Mouse (Mus musculus) kidney, embryonic 14.5 days (tissue): ENCODE measurements around the gene Cdk10. TPM values are rescaled to one million over a fixed set of nuclear protein-coding genes. Genes with fewer than 3 reads are reported as not detected.
"Not testable (repeated sequence)": the region's sequence is repeated elsewhere in the genome, so short reads cannot be mapped to it uniquely, and the experiment has no call there.

Experiments used
- ATAC-seq: fragments of 200-750 bp; cut with Nextera tagmentation; 2 replicates; pipeline ENCODE4 v1.8.0; 2017; ENCODE audit warnings: moderate number of reproducible peaks, mild to moderate bottlenecking, moderate TSS enrichment, moderate library complexity; ENCODE audit not compliant: low FRiP score, low TSS enrichment
- H3K27ac ChIP-seq: fragments of 300-500 bp; sonication (generic); 2 replicates; pipeline ENCODE4 v1.5.1; 2014; ENCODE audit warnings: low read depth, mild to moderate bottlenecking, low read length, moderate library complexity, mixed read lengths
- H3K27me3 ChIP-seq: fragments of 300-500 bp; sonication (generic); 2 replicates; pipeline ENCODE4 v1.6.1; 2014; ENCODE audit warnings: mild to moderate bottlenecking, low read length; ENCODE audit not compliant: control insufficient read depth, insufficient read depth
- H3K36me3 ChIP-seq: fragments of 300-500 bp; sonication (generic); 2 replicates; pipeline ENCODE4 v1.6.1; 2014; ENCODE audit warnings: low read length, mixed read lengths; ENCODE audit not compliant: control insufficient read depth, insufficient read depth
- H3K4me1 ChIP-seq: fragments of 300-500 bp; sonication (generic); 2 replicates; pipeline ENCODE4 v1.6.1; 2014; ENCODE audit warnings: low read length, mixed read lengths; ENCODE audit not compliant: control insufficient read depth, insufficient read depth
- H3K4me2 ChIP-seq: fragments of 300-500 bp; sonication (generic); replicated peaks from 2 replicates; pipeline ENCODE4 v1.6.1; 2014; ENCODE audit warnings: low read depth, mild to moderate bottlenecking, low read length
- H3K4me3 ChIP-seq: fragments of 300-500 bp; sonication (generic); 2 replicates; pipeline ENCODE4 v1.5.1; 2014; ENCODE audit warnings: mild to moderate bottlenecking, low read length
- H3K9ac ChIP-seq: fragments of 300-500 bp; sonication (generic); 2 replicates; pipeline ENCODE4 v1.6.1; 2014; ENCODE audit warnings: low read depth, mild to moderate bottlenecking, low read length, moderate library complexity
- H3K9me3 ChIP-seq: fragments of 300-500 bp; sonication (generic); 2 replicates; pipeline ENCODE4 v1.6.1; 2016; ENCODE audit warnings: low read length; ENCODE audit not compliant: control insufficient read depth
- WGBS: fragments of 180-500 bp; shearing (Covaris S2); extraction: QIAGEN DNeasy Blood & Tissue Kit; methylation state at CpG from one replicate; pipeline ENCODE4 v1.1.7; 2014; 5-methylcytosine and 5-hydroxymethylcytosine counted together
- polyA plus RNA-seq: library from polyadenylated mRNA; unstranded; fragments of >200 nt; fragmentation: Nextera tagmentation; extraction: Ambion mirVana; gene quantifications from 2 replicates; pipeline ENCODE4 v1.2.1, GENCODE M21; 2014

Cdk10 gene
- polyA plus RNA-seq, 1 experiment from 2014 or later = 33.5 TPM

GRCm38 (mm10) chr8:123197016-123197415 lies 27.6 kb upstream of the Cdk10 start:
- H3K36me3 ChIP-seq, H3K9me3 ChIP-seq, H3K27ac ChIP-seq, ATAC-seq, H3K9ac ChIP-seq, H3K4me1 ChIP-seq, H3K4me3 ChIP-seq, H3K4me2 ChIP-seq, H3K27me3 ChIP-seq: not testable (repeated sequence)
- WGBS = 74% methylated on average over 5 of the region's 5 CpGs

GRCm38 (mm10) chr8:123199864-123200263 lies 24.8 kb upstream of the Cdk10 start:
- Histone ChIP-seq H3K27me3 (no peaks in the 10 kb centered on the region), H3K27ac (no peak overlapping the region), H3K4me2 (no peak overlapping the region), H3K36me3 (peaks cover 6% of the 10 kb centered on the region; the same call in 1 of the 2 replicates), H3K4me1 (no peaks in the 10 kb centered on the region), H3K9me3 (no peaks in the 10 kb centered on the region), H3K9ac (no peak overlapping the region), H3K4me3 (no peak overlapping the region)
- 61% methylated on average over 14 of the region's 14 CpGs for WGBS
- ATAC-seq = no peak

GRCm38 (mm10) chr8:123202288-123202687 lies 22.4 kb upstream of the Cdk10 start:
- H3K9me3 ChIP-seq = no peaks in the 10 kb centered on the region
- peaks cover 24% of the 10 kb centered on the region for H3K36me3 ChIP-seq
- no peak overlapping the region for H3K9ac ChIP-seq
- H3K27me3 ChIP-seq = no peaks in the 10 kb centered on the region
- peak; percentile 26; the same call in 1 of the 2 replicates for ATAC-seq
- H3K4me3 ChIP-seq = no peak overlapping the region
- no peaks in the 10 kb centered on the region for H3K4me1 ChIP-seq
- H3K27ac ChIP-seq = no peak overlapping the region
- no peak overlapping the region for H3K4me2 ChIP-seq
- WGBS = 23% methylated on average over 5 of the region's 5 CpGs

GRCm38 (mm10) chr8:123203571-123203970 lies 21.1 kb upstream of the Cdk10 start:
- 85% methylated on average over 3 of the region's 3 CpGs for WGBS
- no peaks in the 10 kb centered on the region for H3K9me3 ChIP-seq

GRCm38 (mm10) chr8:123211876-123212275 lies 12.8 kb upstream of the Cdk10 start:
- Histone ChIP-seq H3K9ac (peak overlapping the region; percentile 93), H3K27me3 (no peaks in the 10 kb centered on the region), H3K36me3 (peaks cover 27% of the 10 kb centered on the region), H3K27ac (0 out of 2 replicates have a peak overlapping the region, but pooled peaks have one; percentile 32), H3K4me1 (peaks cover 14% of the 10 kb centered on the region), H3K9me3 (no peaks in the 10 kb centered on the region), H3K4me2 (peak overlapping the region; percentile 89), H3K4me3 (peak overlapping the region; percentile 95)
- 44% methylated on average over 10 of the region's 10 CpGs for WGBS
- no peak for ATAC-seq

More at GRCm38 (mm10) chr8:123203571-123203970, 21.1 kb upstream of the Cdk10 start:
- H3K4me1 ChIP-seq = no peaks in the 10 kb centered on the region
- H3K27ac ChIP-seq = no peak overlapping the region
- no peak overlapping the region for H3K4me3 ChIP-seq
- H3K9ac ChIP-seq = no peak overlapping the region
- H3K27me3 ChIP-seq = no peaks in the 10 kb centered on the region
- no peak for ATAC-seq
- no peak overlapping the region for H3K4me2 ChIP-seq
- H3K36me3 ChIP-seq = peaks cover 37% of the 10 kb centered on the region

GRCm38 (mm10) chr8:123212321-123213117 lies 12.1 kb upstream of the Cdk10 start, which contains the start of the genes Chmp1a and Spata33:
Gene Chmp1a, minus strand, starts transcription at chr8:123212763.
Gene Spata33, plus strand, starts transcription at chr8:123212832.
- no peaks in the 10 kb centered on the region for H3K27me3 ChIP-seq

GRCm38 (mm10) chr8:123213118-123213772 lies 11.4 kb upstream of the Cdk10 start:
- H3K4me3 ChIP-seq = peak overlapping the region; percentile 95
- H3K4me1 ChIP-seq = peaks cover 14% of the 10 kb centered on the region
- H3K4me2 ChIP-seq = peak overlapping the region; percentile 80
- H3K9ac ChIP-seq = peak overlapping the region; percentile 93
- 6% methylated on average over 22 of the region's 22 CpGs for WGBS
- no peaks in the 10 kb centered on the region for H3K27me3 ChIP-seq
- no peaks in the 10 kb centered on the region for H3K9me3 ChIP-seq
- ATAC-seq = peak; percentile 35; the same call in 1 of the 2 replicates
- H3K36me3 ChIP-seq = peaks cover 14% of the 10 kb centered on the region
- H3K27ac ChIP-seq = no peak overlapping the region; the same call in 1 of the 2 replicates

More at GRCm38 (mm10) chr8:123212321-123213117, 12.1 kb upstream of the Cdk10 start, which contains the start of the genes Chmp1a and Spata33:
- Histone ChIP-seq H3K9me3 (no peaks in the 10 kb centered on the region), H3K4me1 (peaks cover 14% of the 10 kb centered on the region), H3K4me3 (peak within 1 kb of the TSS; percentile 95), H3K4me2 (peak within 1 kb of the TSS; percentile 89), H3K9ac (peak within 1 kb of the TSS; percentile 93), H3K36me3 (peaks cover 21% of the 10 kb centered on the region), H3K27ac (peak within 1 kb of the TSS; percentile 32; the same call in 1 of the 2 replicates)
- 2% methylated on average over 67 of the region's 76 CpGs for WGBS
- ATAC-seq = peak; percentile 97

- no peak overlapping the region for H3K4me2 ChIP-seq
- no peaks in the 10 kb centered on the region for H3K36me3 ChIP-seq
- peaks cover 14% of the 10 kb centered on the region for H3K4me1 ChIP-seq
- no peaks in the 10 kb centered on the region; the same call in 1 of the 2 replicates for H3K27me3 ChIP-seq
- ATAC-seq = no peak
- no peaks in the 10 kb centered on the region for H3K9me3 ChIP-seq
- H3K27ac ChIP-seq = no peak overlapping the region
- H3K4me3 ChIP-seq = no peak overlapping the region
- WGBS = 74% methylated on average over 3 of the region's 3 CpGs
- H3K9ac ChIP-seq = no peak overlapping the region
Measured at GRCm38 (mm10) chr8:123215430-123215829, 9.2 kb upstream of the Cdk10 start.
